Mouse (Mus musculus): ENCODE measurements around the gene Mpzl1.

- TF ChIP-seq CTCF (IDR thresholded peaks at IDR 0.05; ENCODE audit: control insufficient read depth, insufficient read depth, insufficient replicate concordance, low read depth, low read length), result no peak
- no peak for TF ChIP-seq POLR2A (IDR thresholded peaks at IDR 0.05; ENCODE audit: control insufficient read depth, low read depth, low read length)
Measured at GRCm38 (mm10) chr1:165590760-165591159, 43.6 kb downstream of the Mpzl1 start.
